Mouse (Mus musculus) olfactory bulb, adult 2 months (tissue): ENCODE data around the gene Rps6ka5.

Experiments
- CTCF ChIP-seq: fragments of 200-500 bp; IDR thresholded peaks from 2 replicates; pipeline ENCODE4 v1.5.1; 2012; ENCODE audit warnings: low read depth, mild to moderate bottlenecking, low read length, moderate library complexity; ENCODE audit not compliant: insufficient read depth
- POLR2A ChIP-seq: fragments of 200-500 bp; IDR thresholded peaks from 2 replicates; pipeline ENCODE4 v1.6.1; 2012; ENCODE audit warnings: mild to moderate bottlenecking, low read depth, low read length, moderate library complexity; ENCODE audit not compliant: insufficient read depth

- TF ChIP-seq POLR2A (no peak), CTCF (no peak)
These were observed 90.5 kb downstream of the Rps6ka5 start for GRCm38 (mm10) chr12:100636299-100636633.
